Mouse (Mus musculus) brown adipose tissue, adult 24 weeks (tissue): ENCODE measurements around the gene Cdkal1. TPM values are rescaled to one million over a fixed set of nuclear protein-coding genes. Genes with fewer than 3 reads are reported as not detected.

ENCODE experiments used
- H3K27ac ChIP-seq: fragments of 200-500 bp; replicated peaks from 2 replicates; pipeline ENCODE4 v1.5.1; 2012; ENCODE audit warnings: low read depth, mild to moderate bottlenecking, low read length
- H3K4me1 ChIP-seq: fragments of 200-500 bp; 2 replicates; pipeline ENCODE4 v1.6.1; 2012; ENCODE audit warnings: low read length, mixed read lengths; ENCODE audit not compliant: control insufficient read depth, insufficient read depth, insufficient read length
- H3K4me3 ChIP-seq: fragments of 200-500 bp; 2 replicates; pipeline ENCODE4 v1.5.1; 2012; ENCODE audit warnings: low read depth, mild to moderate bottlenecking, low read length, moderate library complexity; ENCODE audit not compliant: insufficient read depth
- polyA plus RNA-seq: library from polyadenylated mRNA; stranded (reverse); fragments of >200 nt; gene quantifications from 2 replicates; pipeline ENCODE4 v1.2.4, GENCODE M21; 2012; ENCODE audit not compliant: missing spikeins, insufficient read depth, insufficient read length

Cdkal1 gene
- polyA plus RNA-seq, 1 experiment, result 9.5 TPM

GRCm38 (mm10) chr13:29552322-29552870 lies 303.1 kb downstream of the Cdkal1 start:
- no peak overlapping the region for H3K27ac ChIP-seq
- no peaks in the 10 kb centered on the region for H3K4me1 ChIP-seq
- H3K4me3 ChIP-seq, result no peak overlapping the region

GRCm38 (mm10) chr13:29550886-29551285 lies 304.6 kb downstream of the Cdkal1 start:
- Histone ChIP-seq H3K4me3 (no peak overlapping the region), H3K27ac (no peak overlapping the region), H3K4me1 (no peaks in the 10 kb centered on the region)

- no peaks in the 10 kb centered on the region for H3K4me1 ChIP-seq
- no peak overlapping the region for H3K4me3 ChIP-seq
- no peak overlapping the region for H3K27ac ChIP-seq
These were observed 305.3 kb downstream of the Cdkal1 start for GRCm38 (mm10) chr13:29550203-29550602.

- H3K4me1 ChIP-seq, result no peaks in the 10 kb centered on the region
These were observed 305.7 kb downstream of the Cdkal1 start for GRCm38 (mm10) chr13:29549761-29550160.

GRCm38 (mm10) chr13:29537906-29538305 lies 317.6 kb downstream of the Cdkal1 start:
- Histone ChIP-seq H3K4me1 (no peaks in the 10 kb centered on the region), H3K4me3 (no peak overlapping the region), H3K27ac (no peak overlapping the region)

More at GRCm38 (mm10) chr13:29549761-29550160, 305.7 kb downstream of the Cdkal1 start:
- Histone ChIP-seq H3K27ac (no peak overlapping the region), H3K4me3 (no peak overlapping the region)

- Histone ChIP-seq H3K27ac (no peak overlapping the region), H3K4me3 (no peak overlapping the region), H3K4me1 (no peaks in the 10 kb centered on the region)
These were observed 321.9 kb downstream of the Cdkal1 start for GRCm38 (mm10) chr13:29533586-29533985.

GRCm38 (mm10) chr13:29528344-29528743 lies 327.1 kb downstream of the Cdkal1 start:
- no peaks in the 10 kb centered on the region for H3K4me1 ChIP-seq
- H3K27ac ChIP-seq, result no peak overlapping the region
- no peak overlapping the region for H3K4me3 ChIP-seq

- H3K27ac ChIP-seq, result no peak overlapping the region
- no peak overlapping the region for H3K4me3 ChIP-seq
- H3K4me1 ChIP-seq, result no peaks in the 10 kb centered on the region
These were observed 334.2 kb downstream of the Cdkal1 start for GRCm38 (mm10) chr13:29521321-29521720.

GRCm38 (mm10) chr13:29514071-29514470 lies 341.4 kb downstream of the Cdkal1 start:
- no peak overlapping the region for H3K4me3 ChIP-seq
- no peak overlapping the region for H3K27ac ChIP-seq
- H3K4me1 ChIP-seq, result no peaks in the 10 kb centered on the region

- H3K4me3 ChIP-seq, result no peak overlapping the region
- peaks cover 9% of the 10 kb centered on the region for H3K4me1 ChIP-seq
- H3K27ac ChIP-seq, result 0 out of 2 replicates have a peak overlapping the region, but pooled peaks have one; percentile 1
These were observed 350.5 kb downstream of the Cdkal1 start for GRCm38 (mm10) chr13:29504861-29505568.

GRCm38 (mm10) chr13:29503147-29504044 lies 352.1 kb downstream of the Cdkal1 start:
- no peak overlapping the region for H3K4me3 ChIP-seq
- peaks cover 9% of the 10 kb centered on the region for H3K4me1 ChIP-seq
- peak overlapping the region; percentile 62 for H3K27ac ChIP-seq

- Histone ChIP-seq H3K4me3 (no peak overlapping the region), H3K27ac (no peak overlapping the region), H3K4me1 (peaks cover 9% of the 10 kb centered on the region)
These were observed 352.9 kb downstream of the Cdkal1 start for GRCm38 (mm10) chr13:29502481-29503146.

GRCm38 (mm10) chr13:29501173-29501572 lies 354.3 kb downstream of the Cdkal1 start:
- no peak overlapping the region for H3K4me3 ChIP-seq
- H3K4me1 ChIP-seq, result peaks cover 9% of the 10 kb centered on the region
- no peak overlapping the region for H3K27ac ChIP-seq

- Histone ChIP-seq H3K4me1 (peaks cover 3% of the 10 kb centered on the region; the same call in 1 of the 2 replicates), H3K27ac (no peak overlapping the region), H3K4me3 (no peak overlapping the region)
These were observed 355.7 kb downstream of the Cdkal1 start for GRCm38 (mm10) chr13:29499750-29500149.

- H3K4me1 ChIP-seq, result no peaks in the 10 kb centered on the region
- no peak overlapping the region for H3K4me3 ChIP-seq
- no peak overlapping the region for H3K27ac ChIP-seq
These were observed 358.2 kb downstream of the Cdkal1 start for GRCm38 (mm10) chr13:29497286-29497685.
